ENCODE assay signal across 10 mouse cellular contexts in the genomic region with DNA sequence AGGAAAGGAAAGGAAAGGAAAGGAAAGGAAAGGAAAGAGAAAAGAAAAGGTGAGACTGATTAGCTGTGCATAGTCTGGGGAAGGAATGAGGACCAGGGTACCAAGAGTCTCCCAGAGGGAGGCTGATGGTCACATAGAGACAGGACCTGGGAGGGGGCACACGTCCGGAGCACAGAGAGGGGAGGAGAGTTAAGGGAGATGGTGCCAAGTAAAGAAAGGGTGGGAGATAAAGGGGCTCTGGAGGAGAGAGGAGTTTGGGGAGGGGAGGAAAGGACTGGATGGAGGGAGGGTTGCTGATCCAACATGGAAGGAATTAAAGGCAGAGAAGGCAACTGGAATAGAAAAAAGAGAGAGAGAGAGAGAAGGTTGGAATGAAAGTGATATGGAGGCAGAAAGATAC. TPM values are rescaled to one million over a fixed set of nuclear protein-coding genes. Genes with fewer than 3 reads are reported as not detected.
A peak's percentile ranks its signal among the peaks of the same experiment; 100 is the strongest.
DNase-seq lines count a peak whose midpoint lies in the region; ATAC-seq lines count a peak whose summit lies in the region.
"Had no signal": no experiment of that assay in that cellular context is flagged by ENCODE, and none has a peak within 500 bp of the region (broad histone marks: within the 10 kb centered on the region; RNA-seq: fewer than 3 reads in every experiment).

No protein-coding gene starts in this region.

- peak overlapping the region; percentile 92 for H3K4me2 ChIP-seq in neural tube, embryonic 11.5 days (ENCODE audit: low read depth)
- H3K4me2 ChIP-seq in limb, embryonic 15.5 days, result peak overlapping the region; percentile 72; the same call in 1 of the 2 replicates

- WGBS in heart, embryonic 10.5 days, result 5% methylated on average over 2 of the region's 2 CpGs
- 8% methylated on average over 2 of the region's 2 CpGs for WGBS in neural tube, embryonic 11.5 days
- 25% methylated on average over 2 of the region's 2 CpGs for WGBS in limb, embryonic 15.5 days

- peaks cover 70% of the 10 kb centered on the region for H3K4me1 ChIP-seq in heart, embryonic 10.5 days
- H3K4me1 ChIP-seq in neural tube, embryonic 11.5 days (ENCODE audit: control insufficient read depth, insufficient read depth, low read length), result peaks cover 16% of the 10 kb centered on the region
- H3K4me1 ChIP-seq in limb, embryonic 15.5 days, result peaks cover 66% of the 10 kb centered on the region

- peaks cover 8% of the 10 kb centered on the region; the same call in 1 of the 2 replicates for H3K36me3 ChIP-seq in heart, embryonic 10.5 days
- H3K36me3 ChIP-seq in neural tube, embryonic 11.5 days (ENCODE audit: control insufficient read depth, insufficient read depth, low read length), result no peaks in the 10 kb centered on the region
- no peaks in the 10 kb centered on the region; the same call in 1 of the 2 replicates for H3K36me3 ChIP-seq in limb, embryonic 15.5 days

- no peak for ATAC-seq in neural tube, embryonic 11.5 days (ENCODE audit: insufficient read depth, low FRiP score, low TSS enrichment)
- no peak for ATAC-seq in limb, embryonic 15.5 days (ENCODE audit: insufficient number of reproducible peaks, low FRiP score, low TSS enrichment, low read depth)
- ATAC-seq: Patski had no signal

- H3K27ac ChIP-seq in heart, embryonic 10.5 days, result peak overlapping the region; percentile 96
- H3K27ac ChIP-seq in neural tube, embryonic 11.5 days (ENCODE audit: low read depth, low read length), result peak overlapping the region; percentile 95
- peak overlapping the region; percentile 96 for H3K27ac ChIP-seq in limb, embryonic 15.5 days

- H3K9me3 ChIP-seq in heart, embryonic 10.5 days, result no peaks in the 10 kb centered on the region
- H3K9me3 ChIP-seq in neural tube, embryonic 11.5 days (ENCODE audit: control insufficient read depth, low read length), result no peaks in the 10 kb centered on the region
- no peaks in the 10 kb centered on the region for H3K9me3 ChIP-seq in limb, embryonic 15.5 days

- peak overlapping the region; percentile 87 for H3K4me3 ChIP-seq in heart, embryonic 10.5 days
- peak overlapping the region; percentile 87 for H3K4me3 ChIP-seq in neural tube, embryonic 11.5 days (ENCODE audit: low read depth, low read length)
- H3K4me3 ChIP-seq in limb, embryonic 15.5 days, result peak overlapping the region; percentile 61

- H3K9ac ChIP-seq in neural tube, embryonic 11.5 days (ENCODE audit: low read length), result peak overlapping the region; percentile 95
- no peak overlapping the region for H3K9ac ChIP-seq in limb, embryonic 15.5 days

- DNase-seq in heart, embryonic 10.5 days (ENCODE audit: low spot score), result no peak
- DNase-seq in heart, postnatal 14 days, result no peak
- no peak for DNase-seq in neural tube, embryonic 11.5 days (ENCODE audit: low spot score)
- no peak for DNase-seq in neural tube, embryonic 10.5 days (ENCODE audit: extremely low spot score, low spot score)
- DNase-seq in right cerebral cortex, postnatal 14 days, result no peak
- DNase-seq in cerebellum, postnatal 10 days, result no peak
- no peak for DNase-seq in layer of hippocampus, adult 18-20 months (ENCODE audit: low spot score in 2 of 2)
- DNase-seq: lung, postnatal 36 days had no signal

- intact Hi-C loops in heart, postnatal 14 days (cut with DNase I), result no loop called here

- peaks cover 41% of the 10 kb centered on the region for H3K27me3 ChIP-seq in heart, embryonic 10.5 days (ENCODE audit: insufficient read depth, poor library complexity, severe bottlenecking)
- H3K27me3 ChIP-seq in neural tube, embryonic 11.5 days (ENCODE audit: control insufficient read depth, insufficient read depth, low read length), result no peaks in the 10 kb centered on the region
- no peaks in the 10 kb centered on the region for H3K27me3 ChIP-seq in limb, embryonic 15.5 days
- H3K27me3 ChIP-seq: Patski had no signal

RNA-seq across cellular contexts. Expression of gene Ddr1, which starts 1.4 kb away (rescaled TPM):
- 109 and 158 TPM in 2 replicates for polyA plus RNA-seq in heart, embryonic 10.5 days (2016; fragmentation: Nextera tagmentation; extraction: Ambion mirVana)
- total RNA-seq in heart, postnatal 14 days (2021), result 10 to 100 TPM; 40.1 to 44.1 TPM
- 95.8 and 98.1 TPM in 2 replicates for polyA plus RNA-seq in neural tube, embryonic 11.5 days (2014; fragmentation: Nextera tagmentation; extraction: Ambion mirVana)
- polyA plus RNA-seq in limb, embryonic 15.5 days (2015; fragmentation: Nextera tagmentation; extraction: Ambion mirVana), result 81.7 and 85.2 TPM in 2 replicates
- 10 to 100 TPM; 59.0 to 59.7 TPM for total RNA-seq in layer of hippocampus, adult 18-20 months (2021)

RNA-seq across cellular contexts. Expression of gene Gtf2h4, which starts 29.5 kb away (rescaled TPM):
- 34.7 and 43.5 TPM in 2 replicates for polyA plus RNA-seq in heart, embryonic 10.5 days (2016; fragmentation: Nextera tagmentation; extraction: Ambion mirVana)
- 10 to 100 TPM; 16.8 to 23.2 TPM for total RNA-seq in heart, postnatal 14 days (2021)
- 42.9 and 46.1 TPM in 2 replicates for polyA plus RNA-seq in neural tube, embryonic 11.5 days (2014; fragmentation: Nextera tagmentation; extraction: Ambion mirVana)
- polyA plus RNA-seq in limb, embryonic 15.5 days (2015; fragmentation: Nextera tagmentation; extraction: Ambion mirVana), result 36.2 and 42.2 TPM in 2 replicates
- 10 to 100 TPM; 33.3 to 34.5 TPM for total RNA-seq in layer of hippocampus, adult 18-20 months (2021)

RNA-seq across cellular contexts. Expression of gene Vars2, which starts 35.7 kb away (rescaled TPM):
- polyA plus RNA-seq in heart, embryonic 10.5 days (2016; fragmentation: Nextera tagmentation; extraction: Ambion mirVana), result 17.5 and 18.6 TPM in 2 replicates
- 10 to 100 TPM; 29.6 to 30.7 TPM for total RNA-seq in heart, postnatal 14 days (2021)
- polyA plus RNA-seq in neural tube, embryonic 11.5 days (2014; fragmentation: Nextera tagmentation; extraction: Ambion mirVana), result 13.1 and 15.0 TPM in 2 replicates
- polyA plus RNA-seq in limb, embryonic 15.5 days (2015; fragmentation: Nextera tagmentation; extraction: Ambion mirVana), result 14.3 and 14.4 TPM in 2 replicates
- total RNA-seq in layer of hippocampus, adult 18-20 months (2021), result 10 to 100 TPM; 35.9 to 37.4 TPM

RNA-seq across cellular contexts. Expression of gene Mucl3, which starts 59.6 kb away (rescaled TPM):
- polyA plus RNA-seq in heart, embryonic 10.5 days (2016; fragmentation: Nextera tagmentation; extraction: Ambion mirVana), result 0.52 and 0.60 TPM in 2 replicates
- total RNA-seq in heart, postnatal 14 days (2021), result not detected
- 0.09 TPM in 1 of 2 replicates, not detected in the other for polyA plus RNA-seq in neural tube, embryonic 11.5 days (2014; fragmentation: Nextera tagmentation; extraction: Ambion mirVana)
- polyA plus RNA-seq in limb, embryonic 15.5 days (2015; fragmentation: Nextera tagmentation; extraction: Ambion mirVana), result 0.09 and 0.10 TPM in 2 replicates
- total RNA-seq in layer of hippocampus, adult 18-20 months (2021), result not detected
- polyA plus RNA-seq: Patski had no signal
